Mouse (Mus musculus): ENCODE measurements around the gene Syt2. TPM values are rescaled to one million over a fixed set of nuclear protein-coding genes. Genes with fewer than 3 reads are reported as not detected.

Syt2 gene
- total RNA-seq (2021), result not detected

- intact Hi-C loops (cut with DNase I), result no loop called here
- DNase-seq, result peak; percentile 23 to 25
These were observed at the start of gene Syt2 for GRCm38 (mm10) chr1:134646261-134646962. Gene Syt2 (plus strand): TSS chr1:134646677.

DNA sequence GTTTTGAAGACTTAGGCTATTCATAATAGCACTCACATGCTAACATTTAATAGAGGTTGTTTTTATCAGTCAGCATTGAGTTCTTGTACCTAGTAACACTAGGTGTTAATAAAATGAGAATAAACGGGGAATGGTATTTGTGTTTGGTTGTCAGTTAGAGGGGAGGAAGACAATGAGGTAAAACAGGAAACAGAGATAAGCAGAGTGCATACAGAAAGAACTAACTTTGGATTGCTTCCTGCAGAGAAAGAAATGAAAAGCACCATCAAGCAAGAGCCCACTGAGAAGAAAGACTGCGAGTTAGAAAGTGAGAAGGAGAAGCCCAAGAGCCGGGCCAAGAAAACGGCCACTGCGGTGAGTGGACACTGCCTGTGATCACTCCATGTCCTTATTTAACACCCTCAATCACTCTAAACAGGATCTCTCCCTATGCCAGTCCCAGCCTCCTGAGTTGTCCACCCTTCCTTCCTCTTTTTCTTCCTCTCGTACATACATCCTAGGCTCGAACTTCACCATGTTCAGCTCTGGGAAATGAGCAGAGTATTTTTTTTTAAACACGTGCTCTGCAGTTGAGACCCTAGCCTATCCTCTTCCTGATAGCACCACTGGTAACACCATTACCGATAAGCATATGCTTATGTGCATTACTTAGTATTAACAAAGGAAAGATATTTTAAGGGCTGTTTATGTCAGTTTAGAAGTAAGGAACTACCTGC, 49.0 kb upstream of the Syt2 start:
- intact Hi-C loops (cut with DNase I), result no loop called here
- DNase-seq, result no peak

GRCm38 (mm10) chr1:134604086-134604485, 42.4 kb upstream of the Syt2 start:
- DNase-seq, result no peak
- intact Hi-C loops (cut with DNase I), result loop anchor here (2.0 kb wide), 1 partner anchor 235 kb away; no protein-coding TSS in a partner anchor

DNA sequence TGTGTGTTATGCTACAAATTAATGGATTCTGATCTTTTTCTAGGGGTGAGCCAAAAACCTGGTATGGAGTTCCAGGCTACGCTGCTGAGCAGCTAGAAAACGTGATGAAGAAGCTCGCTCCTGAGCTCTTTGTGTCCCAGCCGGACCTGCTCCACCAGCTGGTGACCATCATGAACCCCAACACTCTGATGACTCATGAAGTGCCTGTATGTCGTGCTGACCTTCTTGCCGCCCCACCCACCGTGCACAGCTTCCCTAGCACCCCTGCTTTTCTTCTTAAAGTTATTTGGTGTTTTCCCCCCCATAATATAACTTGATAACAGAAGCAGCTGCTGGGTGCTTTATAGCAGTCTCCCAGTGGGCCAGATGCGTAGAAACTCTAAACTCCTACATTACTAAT, 40.8 kb upstream of the Syt2 start:
- intact Hi-C loops (cut with DNase I), result loop anchor here (2.0 kb wide), 2 partner anchors 89 to 237 kb away; no protein-coding TSS in a partner anchor
- no peak for DNase-seq

DNA sequence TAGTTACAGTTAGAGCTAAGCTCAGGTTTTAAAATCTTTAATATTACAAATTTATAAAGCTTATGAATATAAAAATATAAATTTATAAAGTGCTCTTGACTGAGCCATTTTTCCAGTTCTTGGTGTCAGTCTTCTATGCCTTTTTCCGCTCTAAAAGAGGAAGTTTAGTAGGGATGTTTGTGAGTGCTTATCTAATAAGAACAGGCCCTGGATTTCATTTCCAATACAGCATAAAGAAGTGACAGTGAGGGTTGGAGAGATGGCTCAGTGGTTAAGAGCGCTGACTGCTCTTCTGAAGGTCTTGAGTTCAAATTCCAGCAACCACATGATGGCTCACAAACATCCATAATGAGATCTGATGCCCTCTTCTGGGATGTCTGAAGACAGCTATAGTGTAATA, 40.1 kb upstream of the Syt2 start:
- intact Hi-C loops (cut with DNase I), result loop anchor here (2.0 kb wide), 1 partner anchor 90 kb away; no protein-coding TSS in a partner anchor
- no peak for DNase-seq

GRCm38 (mm10) chr1:134607279-134607678, 39.2 kb upstream of the Syt2 start:
- no peak for DNase-seq
- intact Hi-C loops (cut with DNase I), result loop anchor here (2.0 kb wide), 1 partner anchor 90 kb away; no protein-coding TSS in a partner anchor

- DNase-seq, result no peak
- intact Hi-C loops (cut with DNase I), result no loop called here
These were observed 37.3 kb upstream of the Syt2 start for GRCm38 (mm10) chr1:134609172-134609571.

- no peak for DNase-seq
- intact Hi-C loops (cut with DNase I), result no loop called here
These were observed 31.9 kb upstream of the Syt2 start for GRCm38 (mm10) chr1:134614554-134614953.

- intact Hi-C loops (cut with DNase I), result no loop called here
- DNase-seq, result no peak
These were observed 31.5 kb upstream of the Syt2 start for GRCm38 (mm10) chr1:134614988-134615387.

- DNase-seq, result no peak
- intact Hi-C loops (cut with DNase I), result no loop called here
These were observed 28.8 kb upstream of the Syt2 start for GRCm38 (mm10) chr1:134617656-134618055.

GRCm38 (mm10) chr1:134625325-134625724, 21.2 kb upstream of the Syt2 start:
- intact Hi-C loops (cut with DNase I), result no loop called here
- no peak for DNase-seq

DNA sequence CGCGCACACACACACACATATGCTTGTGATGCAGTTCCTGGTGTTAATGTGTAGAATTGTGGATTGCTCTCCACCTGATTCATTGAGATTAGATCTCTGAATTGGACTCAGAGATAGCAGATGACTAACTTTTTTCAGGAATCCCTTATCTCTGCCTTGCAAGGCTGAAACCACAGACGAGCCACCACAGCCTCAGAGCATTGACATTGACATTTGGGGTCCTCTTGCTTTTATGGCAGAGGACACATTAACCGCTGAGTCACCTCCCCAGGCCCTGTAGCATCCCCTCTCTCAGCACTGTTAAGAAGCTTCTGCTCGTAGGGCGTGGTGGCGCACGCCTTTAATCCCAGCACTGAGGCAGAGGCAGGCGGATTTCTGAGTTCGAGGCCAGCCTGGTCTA, 17.0 kb upstream of the Syt2 start:
- intact Hi-C loops (cut with DNase I), result no loop called here
- no peak for DNase-seq

DNA sequence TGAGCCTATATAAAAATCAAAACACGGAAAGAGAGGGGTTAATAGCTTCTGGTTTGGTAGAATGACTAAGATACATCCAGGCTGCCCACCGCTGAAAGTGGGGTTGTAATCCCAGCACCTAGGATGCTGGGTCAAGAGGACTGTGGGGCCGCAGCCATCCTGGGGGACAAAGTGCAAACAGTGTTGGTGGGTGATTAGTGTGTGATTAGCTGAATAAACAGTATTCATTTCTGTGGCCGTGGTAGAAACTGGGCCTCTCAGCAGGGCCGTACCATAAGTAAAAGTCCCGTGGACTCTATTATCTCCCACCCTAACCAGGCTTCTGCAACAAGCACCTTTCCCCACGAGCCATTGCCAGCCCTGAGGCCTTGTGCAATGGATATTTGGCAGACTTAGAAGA, 12.2 kb upstream of the Syt2 start:
- intact Hi-C loops (cut with DNase I), result no loop called here
- DNase-seq, result no peak

- intact Hi-C loops (cut with DNase I), result loop anchor here (5.0 kb wide), 2 partner anchors 71 to 196 kb away; no protein-coding TSS in a partner anchor
- no peak for DNase-seq
These were observed 10.2 kb upstream of the Syt2 start for GRCm38 (mm10) chr1:134636245-134636644.

- intact Hi-C loops (cut with DNase I), result loop anchor here (5.0 kb wide), 2 partner anchors 71 to 196 kb away; no protein-coding TSS in a partner anchor
- no peak for DNase-seq
These were observed 9.8 kb upstream of the Syt2 start for GRCm38 (mm10) chr1:134636684-134637083.

DNA sequence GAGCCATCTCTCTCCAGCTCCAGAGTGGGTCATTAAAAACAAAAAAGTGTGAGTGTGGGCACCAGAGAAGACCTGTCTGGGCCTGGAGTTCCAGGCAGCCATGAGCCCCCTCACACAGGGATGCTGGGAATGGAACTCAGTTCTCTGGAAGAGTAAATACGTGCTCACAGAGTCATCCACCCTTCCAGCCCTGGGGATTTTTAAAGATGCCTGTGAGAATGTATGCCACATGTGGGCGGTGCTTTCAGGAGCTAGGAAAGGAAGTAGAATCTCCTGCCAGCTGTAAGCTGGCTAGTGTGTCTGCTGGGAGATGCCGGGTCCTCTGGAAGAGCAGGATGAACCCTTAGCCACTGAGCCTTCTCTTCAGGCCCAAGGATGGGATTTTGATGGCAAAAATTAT, 8.4 kb upstream of the Syt2 start:
- intact Hi-C loops (cut with DNase I), result loop anchor here (5.0 kb wide), 2 partner anchors 69 to 194 kb away; no protein-coding TSS in a partner anchor
- DNase-seq, result no peak

- intact Hi-C loops (cut with DNase I), result loop anchor here (5.0 kb wide), 2 partner anchors 69 to 194 kb away; no protein-coding TSS in a partner anchor
- DNase-seq, result peak; percentile 27 to 31
These were observed 8.0 kb upstream of the Syt2 start for GRCm38 (mm10) chr1:134638522-134638921.

DNA sequence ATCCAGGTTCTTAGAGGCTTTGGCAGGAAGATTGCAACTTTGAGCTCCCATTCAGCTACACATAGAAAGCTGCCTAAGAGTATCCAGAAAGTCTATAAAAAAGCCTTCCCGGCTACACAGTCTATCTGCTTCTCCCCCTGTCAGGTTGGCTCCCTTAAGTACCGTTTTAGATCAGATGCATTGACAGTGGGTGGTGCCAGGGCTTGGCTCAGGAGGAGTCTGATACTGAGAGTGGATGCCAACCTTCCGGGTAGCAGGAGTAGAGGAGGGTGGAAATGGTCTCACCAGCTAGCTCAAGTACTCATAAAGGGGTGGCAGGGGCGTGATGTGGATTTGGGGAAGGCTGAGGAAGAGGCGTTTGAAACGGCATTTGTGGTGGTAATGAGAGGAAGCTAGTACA, 7.0 kb upstream of the Syt2 start:
- no peak for DNase-seq
- intact Hi-C loops (cut with DNase I), result loop anchor here (5.0 kb wide), 2 partner anchors 68 to 193 kb away; no protein-coding TSS in a partner anchor

GRCm38 (mm10) chr1:134641507-134641906, 5.0 kb upstream of the Syt2 start:
- DNase-seq, result no peak
- intact Hi-C loops (cut with DNase I), result loop anchor here (2.0 kb wide), 1 partner anchor 213 kb away; no protein-coding TSS in a partner anchor

- DNase-seq, result no peak
- intact Hi-C loops (cut with DNase I), result no loop called here
These were observed 2.8 kb upstream of the Syt2 start for GRCm38 (mm10) chr1:134643702-134644101.

GRCm38 (mm10) chr1:134645408-134646200, 873 bp upstream of the Syt2 start:
- intact Hi-C loops (cut with DNase I), result no loop called here
- DNase-seq, result no peak

All from heart, postnatal 36 days (tissue).